Mouse (Mus musculus) embryo, embryonic 11.5 days (tissue): ENCODE results near the gene Ppp1r12b.
"Not testable (repeated sequence)": the region's sequence is repeated elsewhere in the genome, so short reads cannot be mapped to it uniquely, and the experiment has no call there.

Source experiments
- DNase-seq: peaks from one replicate; pipeline ENCODE4 v3.0.0-alpha.2; 2012; ENCODE audit warnings: low read depth, low spot score

The Ppp1r12b gene

GRCm38 (mm10) chr1:134851211-134851610 lies 104.5 kb downstream of the Ppp1r12b start:
- DNase-seq = no peak

GRCm38 (mm10) chr1:134850361-134850760 lies 105.4 kb downstream of the Ppp1r12b start:
- no peak for DNase-seq

- DNase-seq = no peak
Observed at GRCm38 (mm10) chr1:134847851-134848250, 107.9 kb downstream of the Ppp1r12b start.

DNA sequence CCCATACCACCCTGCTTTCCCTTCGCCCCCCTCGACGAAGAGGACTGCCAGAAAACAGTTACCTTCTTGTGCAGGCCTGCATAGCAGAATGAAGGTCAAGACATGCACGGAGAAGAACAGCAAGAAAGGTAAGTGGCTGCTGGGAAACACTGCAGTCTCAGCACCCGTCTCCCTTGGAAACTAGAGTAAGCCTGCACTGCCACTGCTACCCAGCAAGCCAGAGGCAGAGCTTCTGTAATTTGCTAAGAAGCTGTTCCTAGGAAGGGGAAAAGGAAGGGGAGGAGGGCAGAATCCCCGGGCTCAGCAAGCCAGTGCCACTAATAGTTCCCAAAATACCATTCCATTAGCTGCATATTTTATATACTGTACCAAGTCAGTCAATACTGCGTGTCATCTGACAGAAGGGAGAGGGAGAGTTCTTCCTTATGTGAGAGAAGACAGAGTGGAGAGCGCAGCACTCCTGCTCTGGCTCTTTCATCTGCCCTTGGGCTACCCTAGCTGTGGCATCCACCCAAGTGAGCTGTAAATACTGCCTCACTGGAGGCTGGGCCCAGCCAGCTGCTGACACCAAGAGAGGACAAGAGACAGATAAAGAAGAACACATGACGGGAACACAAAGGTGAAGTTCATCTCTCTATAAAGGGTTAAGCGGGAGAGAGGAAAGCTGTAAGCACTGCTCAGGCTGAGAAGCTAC lies 109.3 kb downstream of the Ppp1r12b start:
- no peak for DNase-seq

DNA sequence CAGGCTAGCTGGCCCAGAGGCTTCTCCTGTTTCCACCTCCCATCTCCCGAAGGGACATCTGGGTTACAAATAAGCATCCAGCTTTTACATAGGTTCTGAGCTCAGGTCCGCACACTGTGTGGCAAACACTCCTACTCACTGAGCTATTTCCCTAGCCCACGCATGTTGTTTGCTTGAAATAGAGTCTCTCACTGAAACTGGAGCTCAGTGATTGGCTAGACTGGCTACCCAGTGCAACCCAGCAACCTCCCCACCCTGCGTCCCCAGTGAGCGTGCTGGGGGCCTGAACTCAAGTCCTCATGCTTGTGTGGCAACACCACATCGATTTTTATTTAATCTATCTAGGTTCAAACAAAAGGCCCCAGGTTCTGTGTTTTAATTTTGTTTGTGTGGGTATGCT lies 112.4 kb downstream of the Ppp1r12b start:
- no peak for DNase-seq

GRCm38 (mm10) chr1:134836909-134837480 lies 118.7 kb downstream of the Ppp1r12b start:
- no peak for DNase-seq

- DNase-seq = not testable (repeated sequence)
Observed at GRCm38 (mm10) chr1:134830881-134831280, 124.9 kb downstream of the Ppp1r12b start.

DNA sequence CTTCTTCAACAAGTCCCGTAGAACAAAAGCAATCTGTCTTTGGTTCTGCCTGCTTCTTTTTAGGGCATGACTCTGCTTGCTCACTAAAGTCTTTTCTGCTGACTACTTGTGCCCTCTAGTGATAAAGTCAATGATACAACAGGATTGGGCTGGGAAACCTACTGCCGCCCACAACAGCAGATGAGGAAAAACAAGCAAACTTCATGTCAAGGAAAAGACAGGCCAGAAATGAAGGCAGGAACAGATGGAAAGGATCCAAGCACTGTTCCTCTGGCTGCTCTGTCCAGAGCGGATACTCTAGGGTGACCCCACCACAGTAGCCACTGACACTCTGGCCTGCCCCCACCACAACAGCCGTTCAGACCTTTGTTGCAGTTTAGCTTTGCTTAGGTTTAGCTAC lies 126.1 kb downstream of the Ppp1r12b start:
- DNase-seq = no peak

DNA sequence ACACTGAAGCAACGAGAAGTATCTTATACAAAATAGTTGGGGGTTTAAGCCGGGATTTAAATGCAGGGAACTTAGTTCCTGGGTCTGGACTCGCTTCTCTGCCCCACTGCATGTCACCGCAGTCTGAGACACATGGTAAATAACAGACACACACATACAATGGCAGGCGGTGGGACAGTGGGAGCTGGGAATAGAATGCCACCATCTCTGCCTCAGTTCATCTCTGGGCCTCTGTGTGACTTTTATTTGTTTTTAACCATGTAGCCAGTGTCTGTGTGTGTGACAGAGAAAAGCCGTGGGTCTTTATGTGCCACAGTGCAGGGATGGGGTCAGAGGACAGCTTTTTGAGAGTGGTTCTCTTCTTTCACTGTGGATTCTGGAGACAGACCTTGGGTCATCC lies 130.8 kb downstream of the Ppp1r12b start:
- DNase-seq = no peak

GRCm38 (mm10) chr1:134823842-134824241 lies 131.9 kb downstream of the Ppp1r12b start:
- no peak for DNase-seq

DNA sequence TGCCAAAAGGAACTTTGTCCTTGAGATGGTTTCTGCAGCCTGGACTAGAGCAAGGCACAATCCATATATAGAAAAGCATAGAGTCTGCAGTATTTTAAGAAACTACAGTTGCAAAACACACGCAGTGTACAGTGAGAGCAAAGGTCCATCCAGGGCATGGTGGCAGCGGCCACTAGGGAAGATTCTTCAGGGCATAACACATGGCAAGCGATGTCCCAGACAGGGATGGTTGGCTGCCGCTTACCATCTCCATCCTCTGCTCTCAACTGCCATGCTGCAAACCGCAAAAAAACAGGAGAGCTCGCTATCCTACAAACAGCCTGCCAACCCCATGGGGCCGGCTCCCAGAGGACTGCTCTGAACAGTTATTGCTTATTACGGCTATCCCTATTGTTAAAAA lies 132.4 kb downstream of the Ppp1r12b start:
- no peak for DNase-seq

GRCm38 (mm10) chr1:134820882-134821281 lies 134.9 kb downstream of the Ppp1r12b start:
- no peak for DNase-seq

DNA sequence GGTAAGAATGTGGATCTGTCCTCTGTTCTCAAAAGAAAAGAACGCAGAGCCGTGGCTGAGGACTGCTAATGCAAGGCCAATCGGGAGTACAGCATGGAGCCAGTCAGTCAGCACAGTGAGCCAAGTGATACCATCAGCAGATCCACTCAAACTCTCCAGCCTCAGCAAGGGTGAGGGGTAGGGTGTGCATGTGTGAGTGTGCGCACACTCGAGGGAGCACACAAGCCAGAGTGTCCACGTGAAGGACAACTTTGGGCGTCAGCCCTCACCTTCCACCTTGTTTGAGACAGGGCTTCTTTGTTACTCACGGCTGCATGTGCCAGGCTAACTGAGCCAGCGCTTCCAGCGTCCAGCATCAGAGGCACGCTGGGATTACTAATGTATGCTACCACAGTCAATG lies 136.5 kb downstream of the Ppp1r12b start:
- no peak for DNase-seq

GRCm38 (mm10) chr1:134818716-134819115 lies 137.0 kb downstream of the Ppp1r12b start:
- DNase-seq = no peak

DNA sequence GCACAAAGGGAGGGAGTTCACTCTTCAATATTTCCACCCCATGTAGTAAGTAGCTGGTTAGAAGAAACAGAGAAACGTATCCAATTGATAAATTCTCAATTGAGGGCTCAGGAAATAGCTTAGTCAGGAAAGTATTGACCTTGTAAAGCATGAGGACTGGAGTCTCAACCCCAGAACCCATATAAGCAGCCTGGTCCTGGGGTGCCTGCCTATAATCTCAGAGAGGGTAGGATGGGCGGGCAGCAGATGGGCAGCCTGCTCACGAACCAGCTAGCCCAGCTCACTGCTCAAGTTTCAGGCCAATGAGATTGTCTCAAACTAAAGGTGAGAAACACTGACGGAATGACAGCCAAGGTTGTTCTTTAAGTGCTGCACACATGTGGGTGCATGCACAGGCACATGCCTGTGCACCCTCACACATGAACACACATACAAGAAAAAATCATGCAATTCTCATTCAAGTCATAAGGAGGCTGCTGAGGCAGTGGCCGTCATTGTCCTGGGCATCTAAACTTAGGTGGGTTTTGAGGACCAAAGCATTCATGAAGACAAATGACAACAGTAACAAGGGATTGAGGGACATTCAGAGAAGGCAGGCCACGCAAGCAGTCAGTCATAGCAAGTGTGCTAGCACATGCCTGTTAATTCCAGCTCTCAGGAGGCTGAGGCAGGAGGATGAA lies 137.7 kb downstream of the Ppp1r12b start:
- no peak for DNase-seq

DNA sequence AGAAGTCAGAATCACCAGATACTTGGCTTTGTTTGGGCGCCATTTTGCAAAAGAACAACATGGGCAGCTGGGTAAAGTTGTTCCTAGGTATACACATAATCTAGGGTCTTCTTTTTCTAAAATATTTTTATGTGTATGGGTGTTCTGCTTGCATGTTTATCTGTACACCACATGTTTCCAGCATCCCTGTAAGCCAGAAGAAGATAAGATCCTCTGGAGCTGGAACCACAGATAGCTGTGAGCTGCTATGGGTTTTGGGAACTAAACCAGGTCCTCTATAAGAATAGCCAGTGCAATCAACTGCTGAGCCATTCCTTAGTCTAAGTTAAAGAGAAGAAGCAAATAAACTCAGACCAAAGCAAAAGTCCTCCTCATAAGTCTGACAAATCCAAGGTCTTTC lies 138.6 kb downstream of the Ppp1r12b start:
- DNase-seq = no peak

DNA sequence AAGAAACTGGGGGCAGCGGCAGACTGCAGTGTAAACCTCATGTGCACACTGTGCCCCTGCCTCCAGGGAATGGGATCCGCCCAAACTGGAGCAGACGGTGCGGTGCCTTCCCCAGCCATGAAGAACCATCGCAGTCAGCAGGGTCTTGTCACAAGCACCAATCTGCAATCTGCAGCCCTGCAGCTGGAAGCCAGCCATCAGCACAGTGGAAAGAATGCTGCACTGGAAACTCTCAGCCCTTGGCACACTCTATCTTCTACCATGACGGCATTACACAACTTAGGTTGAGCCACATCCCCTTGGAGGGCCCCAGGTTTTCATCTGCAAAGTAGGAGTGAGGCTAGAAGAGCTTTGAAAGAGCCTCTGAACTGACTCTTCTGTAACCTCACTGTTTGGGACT lies 139.1 kb downstream of the Ppp1r12b start:
- DNase-seq = no peak

- no peak for DNase-seq
Observed at GRCm38 (mm10) chr1:134815748-134816147, 140.0 kb downstream of the Ppp1r12b start.

DNA sequence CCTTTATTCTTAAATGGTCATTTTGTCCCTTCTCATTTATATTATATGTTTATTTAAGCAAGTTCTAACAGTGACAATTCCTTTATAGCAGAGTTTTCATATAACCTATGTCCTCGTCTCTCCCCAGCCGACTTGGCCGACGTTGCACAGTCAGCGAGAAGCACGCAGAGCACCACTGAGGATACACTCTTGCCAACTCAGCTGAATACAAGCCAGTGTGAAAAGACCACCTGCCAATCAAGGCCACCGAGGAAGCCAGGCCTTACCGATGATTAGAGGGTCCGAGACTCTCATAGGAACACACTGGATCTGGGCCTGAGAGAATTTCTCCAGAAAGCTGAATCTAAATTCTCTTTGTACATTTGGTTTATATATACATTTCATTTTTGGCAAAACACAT lies 150.3 kb downstream of the Ppp1r12b start:
- no peak for DNase-seq

DNA sequence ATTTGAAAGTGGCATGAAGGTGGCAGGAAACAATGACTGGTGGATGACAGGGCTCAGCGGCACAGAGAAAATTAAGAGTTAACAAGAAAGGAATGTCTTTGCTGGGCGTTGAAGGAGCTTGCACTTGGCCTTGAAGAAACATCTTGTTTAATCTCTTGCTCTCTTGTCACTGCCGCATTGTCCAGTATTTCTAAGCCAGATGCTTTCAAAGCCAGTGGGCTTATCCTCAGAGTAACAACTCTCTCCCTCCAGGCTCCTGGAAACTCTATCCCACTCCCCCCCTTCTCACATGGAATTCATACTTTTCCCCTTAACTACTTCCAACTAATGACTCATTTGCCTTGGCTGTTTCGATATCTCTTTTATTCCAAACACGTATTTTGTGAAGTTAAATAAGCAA lies 151.4 kb downstream of the Ppp1r12b start:
- DNase-seq = no peak

DNA sequence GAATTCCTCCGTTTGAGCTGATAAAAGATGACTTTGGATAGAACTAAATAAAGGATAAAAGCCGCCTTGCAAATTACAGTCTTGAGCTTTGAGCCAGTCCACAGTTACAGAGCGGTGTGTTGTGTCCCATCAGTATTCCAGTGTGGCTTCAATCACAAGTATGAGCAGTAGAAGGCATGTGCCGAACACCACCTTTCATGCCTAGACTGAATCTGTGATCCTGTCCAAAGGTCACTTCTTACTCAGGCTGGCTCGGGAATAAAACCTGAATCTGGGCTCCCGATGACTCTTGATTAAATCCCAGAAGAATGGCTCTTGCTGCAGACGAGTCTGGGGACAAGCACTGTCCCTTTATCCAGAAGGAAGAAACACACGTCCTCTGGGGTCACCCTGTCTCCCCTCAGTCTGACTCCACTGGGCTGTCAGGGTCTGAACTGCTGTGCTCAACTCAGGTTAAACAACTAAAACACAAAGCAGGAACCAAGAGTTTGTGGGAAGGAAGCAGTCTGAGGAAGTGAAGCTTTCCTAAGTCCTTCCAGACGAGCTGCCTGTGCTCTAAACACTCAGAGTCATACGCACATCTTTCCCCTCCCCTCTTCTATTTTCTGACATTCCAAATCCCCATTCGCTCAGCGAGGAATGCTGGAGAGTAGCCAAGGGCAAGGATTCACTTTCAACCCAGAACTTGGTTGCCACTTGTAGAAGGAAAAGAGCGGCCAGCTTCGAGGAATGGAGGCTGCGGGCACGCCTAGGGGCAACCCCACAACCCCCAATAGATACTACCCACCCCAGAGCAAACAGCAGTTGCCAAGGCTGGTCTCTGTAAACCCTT lies 152.2 kb downstream of the Ppp1r12b start:
- DNase-seq = peak; percentile 13

GRCm38 (mm10) chr1:134801758-134802157 lies 154.0 kb downstream of the Ppp1r12b start:
- no peak for DNase-seq
